Mouse (Mus musculus): ENCODE measurements at regions not wholly inside any gene's neighbourhood (a gene's known extent, or its start where the extent isn't known, plus 50 kb on each side); places are given as distances from the start of the nearest gene placed in this dataset.
A peak's percentile ranks its signal among the peaks of the same experiment; 100 is the strongest.

DNA sequence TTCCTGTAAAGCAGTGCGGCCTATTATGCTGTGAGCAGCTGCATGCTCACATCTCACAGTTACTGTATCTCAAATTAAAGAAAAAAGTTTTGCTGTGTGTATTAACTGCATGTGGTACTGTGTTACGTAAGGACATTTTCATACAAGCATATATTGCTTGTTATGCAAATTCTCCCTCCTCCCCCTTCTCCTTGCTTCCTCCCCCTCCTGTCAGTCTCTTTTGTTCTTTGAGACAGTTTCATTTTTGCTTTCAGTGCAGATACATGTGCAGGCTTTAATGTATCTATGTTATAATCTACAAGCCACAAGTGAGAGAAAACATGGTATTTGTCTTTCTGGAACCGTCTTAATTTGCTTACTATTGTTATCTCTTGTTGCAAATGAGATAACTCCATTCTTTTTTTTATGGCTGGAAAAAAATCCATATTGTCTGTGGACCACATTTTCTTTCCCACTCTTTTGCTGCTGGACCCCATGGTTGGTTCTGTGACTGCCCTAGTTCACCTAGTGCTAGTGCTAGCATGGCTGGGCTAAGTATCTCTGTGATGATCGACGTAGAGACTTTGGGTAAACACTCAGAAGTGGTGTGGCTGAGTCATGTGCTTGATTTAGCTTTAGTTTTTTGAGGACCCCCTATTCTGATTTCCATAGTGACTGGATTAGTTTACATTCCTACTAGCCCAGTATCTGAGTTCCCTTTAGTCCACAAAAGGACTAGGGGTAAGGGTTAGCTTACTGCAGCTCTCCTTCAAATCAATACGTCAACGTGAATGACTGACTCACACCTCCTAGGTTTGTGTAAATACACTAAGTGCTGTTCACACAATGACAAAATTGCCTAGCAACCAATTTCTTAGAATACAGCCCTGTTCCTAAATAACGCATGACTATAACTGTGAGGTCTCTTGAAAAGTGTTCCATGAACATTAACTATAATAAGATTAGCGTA is 158.1 kb downstream of the Icos start:
- DNase-seq (ENCODE audit: low read depth, low spot score), result no peak

DNA sequence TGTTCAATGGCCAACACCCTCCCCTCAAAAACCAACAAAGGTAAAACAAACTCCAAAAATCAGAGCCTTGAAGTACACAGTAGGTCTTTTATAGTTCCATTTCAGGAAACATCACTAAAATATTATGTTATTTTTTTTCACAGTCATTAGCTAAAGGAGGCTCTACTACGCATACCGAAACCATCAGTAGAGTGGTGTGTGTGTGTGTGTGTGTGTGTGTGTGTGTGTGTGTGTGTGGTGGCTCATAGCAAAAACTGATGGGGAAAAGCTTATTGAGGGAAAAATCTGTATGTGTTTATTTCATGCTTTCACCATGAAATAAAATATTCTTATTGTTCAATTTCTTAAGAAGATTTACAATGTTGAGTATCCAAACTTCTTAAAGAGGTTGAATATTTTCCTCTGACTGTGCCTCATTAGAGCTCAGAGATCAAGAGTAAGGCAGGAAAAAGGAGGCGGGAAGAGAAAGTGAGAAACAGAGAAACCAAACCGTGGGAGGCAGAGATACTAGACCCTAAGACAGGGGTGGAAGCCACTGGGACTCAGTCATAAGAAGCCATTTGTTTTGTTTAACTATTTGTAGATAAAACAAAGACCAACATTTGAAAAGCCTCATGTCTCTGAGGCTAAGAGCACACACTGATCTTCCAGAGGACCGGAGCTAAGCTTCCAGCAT is 159.6 kb downstream of the Icos start:
- DNase-seq (ENCODE audit: low read depth, low spot score), result no peak

DNA sequence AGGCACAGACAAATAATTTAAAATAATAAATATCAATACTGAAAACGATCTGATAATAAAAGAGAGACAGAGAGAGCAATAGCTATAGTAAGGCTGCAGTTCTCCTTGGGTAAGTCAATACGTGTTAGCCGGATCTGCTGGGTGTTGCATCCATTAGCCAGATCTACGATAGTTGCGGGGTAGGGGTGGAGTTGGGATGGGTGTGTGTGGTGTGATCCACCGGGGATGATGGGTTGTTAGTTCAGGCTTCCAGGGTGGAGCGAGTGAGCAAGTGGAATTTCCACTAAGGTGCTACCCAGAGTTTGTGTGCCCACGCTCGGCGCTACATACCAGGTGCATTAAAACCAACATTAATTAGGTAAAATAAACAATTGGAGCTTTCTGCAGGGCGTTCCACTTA is 160.2 kb downstream of the Icos start:
- DNase-seq (ENCODE audit: low read depth, low spot score), result no peak

DNA sequence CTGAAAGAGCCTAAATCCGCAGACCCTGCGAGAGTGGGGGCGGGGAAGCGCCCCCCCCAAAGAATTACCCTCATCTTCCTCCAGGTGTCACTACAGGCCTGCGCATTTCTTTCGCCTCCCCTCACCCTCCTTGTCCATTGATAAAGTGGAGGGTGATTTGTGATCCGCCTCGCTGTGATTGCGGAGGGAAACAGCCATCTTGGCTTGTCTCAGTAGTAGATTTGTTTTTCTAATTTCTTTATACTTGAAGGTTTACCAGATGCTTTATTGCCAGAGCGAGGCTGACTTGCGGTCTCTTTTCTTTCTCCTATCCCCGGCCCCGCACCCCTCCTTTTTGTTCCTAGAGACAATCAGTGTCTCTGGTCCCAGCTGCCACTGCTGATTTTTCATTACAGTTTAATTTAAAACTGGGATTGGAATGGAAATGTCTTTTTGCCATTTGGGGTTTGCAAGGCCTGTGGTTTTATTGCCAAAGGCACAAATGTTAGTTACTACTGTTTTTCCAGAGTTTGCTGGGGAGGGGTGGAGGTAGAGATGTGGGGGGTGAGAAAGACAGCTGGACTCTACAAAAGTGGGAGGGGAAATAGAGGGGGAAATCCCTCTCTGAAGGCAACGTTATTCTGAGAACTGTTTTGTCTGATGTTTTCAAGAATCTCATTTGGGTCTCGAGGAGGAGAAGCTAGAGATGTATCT is 161.7 kb downstream of the Icos start:
- DNase-seq (ENCODE audit: low read depth, low spot score), result peak; percentile 39

DNA sequence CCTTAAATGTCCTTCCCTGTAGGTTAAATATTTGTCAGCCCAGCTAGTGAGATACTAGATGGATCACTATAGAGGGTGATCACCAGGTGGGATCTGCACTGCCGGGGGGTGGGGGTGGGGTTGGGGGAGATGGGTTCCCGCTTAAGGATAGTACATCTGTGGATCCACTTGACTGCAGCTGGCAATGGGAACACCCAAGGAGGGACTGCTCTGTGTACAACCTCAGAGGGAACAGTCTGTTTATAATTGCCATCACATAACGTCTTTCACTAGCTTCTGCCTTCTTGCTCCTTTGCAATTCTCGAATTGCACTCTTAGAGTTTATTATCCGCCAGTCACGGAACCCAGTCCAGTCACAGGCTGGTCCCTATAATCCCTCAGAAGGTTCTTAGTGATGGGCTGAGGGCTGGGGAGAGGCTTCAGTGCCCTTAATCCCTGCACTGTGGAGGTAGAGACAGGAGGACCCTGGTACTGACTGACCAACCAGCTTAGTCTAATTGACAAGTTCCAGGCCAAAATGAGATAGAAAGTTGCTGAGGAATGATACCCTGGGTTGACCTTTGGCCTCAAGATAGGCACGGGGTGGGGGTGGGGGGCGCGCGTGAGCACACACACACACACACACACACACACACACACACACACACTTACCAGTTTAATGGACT is 162.4 kb downstream of the Icos start:
- no peak for DNase-seq (ENCODE audit: low read depth, low spot score)

DNA sequence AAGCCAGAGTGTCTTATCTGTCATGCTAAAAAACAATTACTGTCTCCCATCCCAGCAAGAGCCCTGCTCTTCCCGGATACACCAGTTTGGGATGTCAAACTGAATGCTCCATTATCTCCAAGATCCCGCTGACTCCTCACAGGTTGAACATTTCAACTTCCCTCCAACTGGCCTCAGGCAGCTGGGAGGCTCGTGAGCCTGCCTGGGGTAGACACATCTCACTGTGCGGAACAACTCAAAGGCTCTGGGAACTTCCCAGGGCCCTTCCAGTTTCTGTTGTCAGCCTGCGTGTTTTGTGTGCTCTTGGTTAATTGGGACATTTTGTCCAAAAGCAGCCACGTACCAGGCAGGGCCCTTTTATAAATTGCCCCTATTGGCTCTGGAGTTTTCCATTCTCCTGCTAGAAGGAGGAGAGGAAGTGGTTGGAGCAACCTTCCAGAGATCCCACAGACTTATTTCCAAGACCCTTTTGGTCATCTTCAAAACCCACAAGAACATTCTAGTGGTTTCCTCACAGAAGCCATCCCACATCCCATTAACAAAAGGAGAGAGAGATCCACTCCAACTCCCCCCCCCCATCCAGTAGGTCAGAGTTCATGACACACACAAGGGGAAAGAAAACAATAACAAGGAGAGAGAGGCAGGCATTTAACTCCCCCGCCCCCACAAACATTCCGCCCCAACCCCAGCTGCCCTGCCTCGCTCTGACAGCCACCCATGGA is 163.3 kb downstream of the Icos start:
- DNase-seq (ENCODE audit: low read depth, low spot score), result no peak

DNA sequence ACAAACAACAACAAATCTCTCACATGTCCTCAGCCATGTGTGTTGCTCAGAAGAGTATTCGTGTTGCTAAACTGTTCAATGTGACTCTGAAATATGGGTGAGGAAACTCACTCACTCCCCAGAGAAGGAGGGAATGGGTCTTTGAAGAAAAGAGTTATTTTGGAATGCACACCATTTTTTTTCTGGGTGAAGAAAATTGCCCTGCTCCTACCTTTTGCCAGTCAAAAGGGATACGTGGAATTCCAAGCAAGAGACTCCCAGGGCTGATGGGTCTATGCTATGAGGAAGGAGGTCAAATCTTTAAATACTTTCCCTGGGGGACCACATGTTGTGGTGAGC is 163.8 kb downstream of the Icos start:
- DNase-seq (ENCODE audit: low read depth, low spot score), result no peak

DNA sequence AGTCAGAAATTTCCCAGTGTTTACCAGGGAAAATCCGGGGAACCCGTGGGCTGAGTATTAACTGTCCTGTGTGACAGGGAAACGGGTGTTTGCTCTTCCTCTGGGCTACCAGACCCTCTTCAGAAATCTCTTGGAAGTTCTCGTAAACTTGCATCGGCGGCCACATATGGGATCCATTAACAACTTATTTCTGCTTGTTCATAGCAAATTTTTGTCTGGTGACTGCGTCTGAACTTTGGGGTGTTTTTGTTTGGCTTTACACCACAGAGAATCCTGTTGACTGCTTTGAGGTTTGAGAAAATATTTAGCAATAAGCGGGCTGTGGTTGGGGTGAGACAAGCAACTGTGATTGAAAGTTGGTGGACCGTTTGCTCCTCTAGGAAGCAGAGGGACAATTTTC is 164.2 kb downstream of the Icos start:
- DNase-seq (ENCODE audit: low read depth, low spot score), result no peak

DNA sequence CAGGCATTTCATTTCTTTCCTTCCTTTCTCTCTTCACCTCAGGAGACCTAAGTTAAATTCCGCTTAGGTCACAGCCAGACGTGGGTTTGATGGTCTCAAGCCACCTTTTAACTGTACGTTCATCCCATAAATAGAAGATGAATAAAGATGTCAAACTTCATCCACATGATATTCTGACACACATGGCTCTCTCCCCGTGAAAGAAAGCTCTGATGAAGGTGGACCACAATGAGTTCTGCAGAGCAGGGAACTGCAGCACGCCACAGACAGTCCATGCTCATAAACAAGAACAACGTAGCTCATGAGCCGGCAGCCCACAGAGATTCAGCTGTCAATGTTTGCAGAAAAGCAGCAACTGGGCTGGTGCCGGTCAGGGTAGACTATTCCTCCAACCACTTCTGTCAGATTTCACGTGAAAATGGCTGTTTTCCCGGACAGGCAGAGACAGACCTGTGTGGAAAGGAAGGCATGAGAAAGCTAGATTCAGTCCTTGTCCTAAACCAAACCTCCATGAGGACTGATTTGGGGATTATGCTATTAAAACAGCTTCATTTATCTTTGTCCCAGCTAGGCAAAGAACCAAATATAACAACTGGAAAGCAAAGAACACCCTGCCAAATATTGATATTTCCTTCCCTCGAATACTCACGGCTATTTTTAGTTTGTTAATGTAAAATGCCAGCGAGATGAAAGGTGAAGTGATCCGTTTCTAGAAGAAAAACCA is 165.5 kb downstream of the Icos start:
- DNase-seq (ENCODE audit: low read depth, low spot score), result no peak

DNA sequence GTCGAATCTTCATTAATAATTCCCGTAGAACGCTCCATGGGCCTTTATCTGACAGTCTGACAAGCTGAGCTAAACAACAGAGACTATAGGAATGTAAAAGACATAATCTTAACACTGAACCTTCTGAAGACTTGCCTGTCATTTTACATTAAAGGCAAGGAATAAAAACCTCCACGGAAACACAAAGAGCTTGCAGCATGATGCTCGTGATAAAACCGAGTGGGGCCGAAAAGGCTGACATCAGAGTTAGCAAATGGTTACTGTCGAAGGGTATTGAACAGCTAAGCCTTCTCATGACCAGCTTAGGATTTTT is 166.0 kb downstream of the Icos start:
- no peak for DNase-seq (ENCODE audit: low read depth, low spot score)

DNA sequence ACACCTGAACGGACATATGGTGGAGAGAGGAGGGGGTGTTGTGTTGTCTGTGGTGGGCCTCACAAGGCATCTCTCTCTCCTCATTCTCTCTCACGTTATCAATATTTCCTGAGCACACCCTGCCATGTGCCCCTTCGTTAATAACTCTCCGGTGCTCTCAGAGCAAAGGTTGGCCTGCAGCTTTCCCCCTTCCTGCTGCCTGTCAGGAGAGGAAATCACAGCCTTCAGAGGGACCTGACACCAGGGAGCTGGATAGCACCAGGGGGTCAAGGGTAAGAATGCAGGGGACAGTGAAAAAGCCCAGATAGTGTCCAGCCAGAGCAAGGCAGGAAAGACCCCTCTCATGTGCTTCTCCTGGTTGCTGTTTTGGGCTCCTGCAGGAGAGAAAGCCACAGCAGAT is 167.3 kb downstream of the Icos start:
- no peak for DNase-seq (ENCODE audit: low read depth, low spot score)

DNA sequence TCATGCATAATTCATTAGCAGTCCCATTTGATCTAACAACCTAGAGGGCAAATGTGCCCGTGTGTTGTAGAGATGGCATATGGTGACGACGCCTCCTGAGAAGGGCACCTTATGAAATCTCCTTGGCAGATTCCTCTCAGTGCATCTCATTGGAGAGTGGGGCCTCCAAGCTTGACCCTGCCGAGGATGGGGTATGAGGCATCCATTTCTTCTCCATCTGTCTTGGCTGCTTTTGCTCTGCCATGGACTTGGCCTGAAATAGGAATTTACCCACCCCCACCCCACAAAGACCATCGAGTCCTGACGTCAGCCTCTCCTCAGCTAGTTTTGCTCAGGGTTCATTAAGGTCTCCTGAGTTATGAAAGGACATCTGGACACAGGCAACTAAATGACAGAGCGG is 167.8 kb downstream of the Icos start:
- DNase-seq (ENCODE audit: low read depth, low spot score), result no peak

DNA sequence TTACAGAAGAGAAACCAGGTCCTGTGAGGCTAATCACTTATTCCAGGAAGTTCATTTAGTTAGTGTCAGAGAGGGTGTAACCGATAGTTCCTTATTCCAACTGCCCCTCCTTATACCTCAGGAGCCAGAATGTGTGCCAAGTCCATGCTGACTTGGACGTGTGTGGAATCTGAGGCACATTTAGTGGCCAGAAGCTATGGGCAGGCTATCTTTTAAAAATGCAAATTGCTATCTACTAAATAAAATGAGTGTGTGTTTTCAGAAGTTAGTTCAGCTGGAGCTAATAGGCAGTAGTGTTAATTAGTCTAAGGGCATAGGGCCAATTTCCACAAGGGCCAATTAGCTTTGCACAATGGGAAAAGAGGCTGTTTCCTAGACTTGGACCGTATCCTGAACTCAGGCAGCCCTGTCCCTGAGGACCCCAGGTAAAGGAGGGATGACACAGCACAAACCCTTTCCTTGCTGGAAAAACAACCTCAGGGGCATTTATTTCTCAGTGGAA is 168.5 kb downstream of the Icos start:
- no peak for DNase-seq (ENCODE audit: low read depth, low spot score)

DNA sequence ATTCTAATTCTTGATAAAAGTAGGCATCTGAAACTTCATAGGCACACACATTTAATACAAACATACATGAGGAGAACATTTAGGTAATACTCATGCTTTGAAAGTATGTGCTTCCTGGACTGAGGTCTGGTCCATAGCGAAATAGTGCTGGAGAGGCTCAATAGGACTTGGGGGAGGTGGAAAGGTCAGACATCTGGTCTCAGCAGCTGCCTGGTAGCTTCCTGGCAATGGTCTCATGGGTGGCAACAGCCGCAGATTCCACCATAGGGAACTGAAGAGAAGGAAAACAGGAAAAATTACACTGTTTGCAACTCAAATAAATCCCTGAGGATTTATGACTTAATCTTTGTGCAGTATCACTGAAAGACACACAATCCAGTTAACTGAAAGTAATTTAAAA is 174.0 kb downstream of the Icos start:
- DNase-seq (ENCODE audit: low read depth, low spot score), result no peak

DNA sequence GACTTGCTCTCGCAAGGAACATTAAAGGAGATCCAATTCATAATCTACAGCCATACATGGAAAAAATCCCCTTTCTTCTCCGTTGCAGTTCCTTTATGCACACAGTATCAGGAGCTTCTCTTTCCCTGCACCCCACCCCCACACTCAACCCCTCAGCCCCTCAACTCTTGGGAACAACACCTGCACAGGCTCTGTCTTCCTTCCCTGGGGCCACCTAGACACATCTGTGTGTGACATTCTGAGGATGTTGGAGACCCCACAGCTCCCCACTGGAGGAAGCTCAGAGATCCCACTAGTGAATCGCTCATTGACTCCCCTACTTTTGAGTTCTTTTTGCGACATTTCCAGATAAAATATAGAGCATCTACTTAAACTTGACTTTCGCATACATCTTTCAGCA is 174.4 kb downstream of the Icos start:
- DNase-seq (ENCODE audit: low read depth, low spot score), result no peak

DNA sequence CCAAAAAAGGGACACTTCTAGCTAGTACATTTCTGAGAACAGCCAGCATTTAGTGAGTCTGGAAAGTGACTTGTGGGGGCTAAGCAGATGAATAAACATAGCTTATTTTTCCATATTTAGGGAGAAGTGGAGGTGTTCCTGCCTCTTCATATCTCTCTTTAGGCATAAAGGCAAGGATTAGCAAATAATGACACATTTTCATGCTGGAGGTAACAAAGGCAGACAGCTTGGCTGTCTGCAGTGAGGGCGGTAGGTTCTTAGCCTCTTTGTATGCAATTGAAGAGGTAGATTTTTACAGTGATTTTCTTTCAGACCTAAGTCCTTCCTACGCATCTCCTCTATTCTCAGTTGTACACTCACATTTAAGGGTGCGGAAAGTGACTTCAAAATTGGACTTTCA is 176.5 kb downstream of the Icos start:
- DNase-seq (ENCODE audit: low read depth, low spot score), result no peak

DNA sequence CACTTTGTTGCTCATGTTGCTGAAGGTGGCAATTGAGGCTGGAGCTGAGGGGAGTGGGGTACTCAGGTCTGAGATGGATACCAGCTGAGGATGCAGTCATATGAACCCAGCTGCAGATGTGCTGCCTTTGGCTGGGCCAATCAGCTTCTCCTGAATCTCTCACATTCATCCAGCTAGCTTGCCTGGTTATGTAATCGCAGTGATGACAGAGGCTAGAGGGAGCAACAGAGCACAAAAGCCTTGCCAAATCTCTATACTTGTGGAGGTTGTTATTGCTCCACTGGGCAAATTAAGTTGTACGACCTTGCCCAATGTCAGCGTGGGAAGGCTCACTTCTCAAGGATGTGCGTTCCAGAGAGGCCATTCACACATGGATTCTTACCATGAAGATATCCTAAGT is 179.5 kb downstream of the Icos start:
- no peak for DNase-seq (ENCODE audit: low read depth, low spot score)

DNA sequence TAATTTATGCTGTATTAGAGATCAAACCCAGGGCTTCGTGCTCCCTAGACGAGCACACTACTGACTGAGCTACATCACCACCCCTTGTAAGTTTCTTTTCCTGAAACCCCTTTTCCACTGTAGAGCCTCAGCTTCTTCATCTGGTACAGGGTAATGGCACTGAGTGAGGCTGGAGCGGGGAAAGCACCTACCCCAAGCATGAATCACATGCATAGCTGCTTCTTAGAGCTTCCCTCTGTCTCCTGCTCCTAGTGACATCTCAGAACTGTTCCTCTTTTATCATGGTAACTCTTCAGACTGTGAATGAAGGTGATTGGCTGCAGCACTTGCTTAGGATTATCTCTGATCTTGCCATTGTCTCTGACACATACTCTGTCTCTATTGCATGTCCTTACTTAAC is 182.8 kb downstream of the Icos start:
- DNase-seq (ENCODE audit: low read depth, low spot score), result no peak

DNA sequence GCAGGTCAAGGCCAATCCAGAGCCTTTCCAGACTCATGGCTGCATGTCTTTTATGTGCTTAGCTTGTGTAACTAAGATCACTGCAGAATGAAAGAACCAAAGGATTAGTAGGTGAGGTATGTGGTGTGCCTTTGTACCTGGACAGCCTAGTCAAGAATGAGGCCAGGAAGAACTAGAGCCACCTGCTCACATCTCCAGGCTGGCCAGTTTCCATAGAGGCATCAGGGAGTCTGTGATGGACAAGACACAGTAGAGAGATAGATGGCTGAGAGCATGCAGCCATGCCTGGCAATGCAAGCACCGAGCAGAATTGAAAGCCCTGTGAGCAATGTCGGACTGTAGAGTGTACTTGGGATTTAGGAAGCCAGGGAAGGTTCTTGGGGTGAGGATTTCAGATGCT is 186.5 kb downstream of the Icos start:
- no peak for DNase-seq (ENCODE audit: low read depth, low spot score)

DNA sequence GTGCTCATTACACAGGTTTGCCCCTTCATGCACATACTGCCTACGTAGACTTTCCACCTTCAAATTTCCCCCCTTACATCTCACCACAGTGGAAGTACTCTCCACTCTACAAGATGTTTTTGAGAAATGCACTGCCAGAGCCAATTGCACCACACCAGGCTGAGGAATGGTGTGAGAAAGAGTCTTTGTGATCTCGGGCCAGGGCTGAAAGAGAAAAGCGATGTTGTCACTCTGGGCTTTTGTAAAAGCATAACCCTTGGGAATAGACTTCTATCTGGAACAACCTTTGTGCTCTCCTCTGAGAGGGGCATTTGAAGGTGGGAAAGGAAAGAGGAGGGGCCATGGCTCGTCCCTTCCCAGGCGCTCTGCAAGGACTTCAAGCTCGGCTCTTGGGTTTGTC is 194.2 kb downstream of the Icos start:
- no peak for DNase-seq (ENCODE audit: low read depth, low spot score)

DNA sequence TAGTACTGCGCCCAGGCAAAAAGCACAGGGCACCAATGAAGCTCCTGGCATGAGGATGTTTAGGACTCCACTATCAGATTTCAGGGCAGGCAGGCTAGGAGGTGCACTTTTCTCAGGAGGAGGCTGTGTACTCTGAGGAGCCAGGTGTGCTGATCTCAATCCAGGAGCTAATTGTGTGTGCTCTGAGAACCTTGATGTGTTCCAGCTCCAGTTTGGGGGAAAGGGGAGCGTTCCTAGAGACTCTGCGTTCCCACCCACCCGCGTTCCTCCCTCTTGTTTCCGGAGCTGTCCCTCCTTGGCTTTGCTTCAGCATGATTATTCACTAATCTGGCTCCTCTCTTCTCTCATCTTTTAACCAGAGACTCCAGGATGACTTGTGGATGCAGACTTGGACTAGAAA is 195.2 kb downstream of the Icos start:
- DNase-seq (ENCODE audit: low read depth, low spot score), result no peak
